Mouse (Mus musculus): ENCODE measurements around the gene Elmsan1.

DNA sequence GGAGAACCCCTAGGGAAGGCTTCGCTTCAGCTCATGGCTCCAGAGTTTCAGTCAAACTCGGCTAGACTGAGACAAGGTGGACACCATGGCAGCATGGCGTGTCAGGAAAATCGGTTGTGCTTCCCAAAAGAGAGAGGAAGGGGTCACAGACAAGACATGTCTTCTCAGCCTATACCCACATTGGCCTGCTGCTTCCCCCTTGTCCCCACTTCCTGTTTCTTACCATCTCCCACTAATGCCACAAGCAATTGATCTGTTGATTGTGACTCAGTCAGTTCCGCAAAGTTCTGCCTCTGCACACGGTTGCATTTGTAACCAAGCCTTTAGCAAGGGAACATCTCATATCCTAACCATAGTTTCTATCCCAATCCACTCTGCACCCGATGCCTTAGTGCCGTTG is 88.8 kb downstream of the Elmsan1 start:
- TF ChIP-seq CTCF (IDR thresholded peaks at IDR 0.05; ENCODE audit: low read depth, low read length) (no peak), GATA1 (IDR thresholded peaks at IDR 0.05; ENCODE audit: borderline replicate concordance, low read length) (no peak), POLR2AphosphoS5 (IDR thresholded peaks at IDR 0.05; ENCODE audit: insufficient replicate concordance, low read depth, low read length) (no peak)
